Mouse (Mus musculus) liver, adult 2 months (tissue): Measurements from ENCODE around the gene Wars2.
A peak's percentile ranks its signal among the peaks of the same experiment; 100 is the strongest.

ENCODE experiments used
- CTCF ChIP-seq: fragments of 200-500 bp; IDR thresholded peaks from 2 replicates; pipeline ENCODE4 v1.5.1; 2011; ENCODE audit warnings: low read depth, low read length, control low read depth
- POLR2A ChIP-seq: fragments of 200-500 bp; IDR thresholded peaks from 2 replicates; pipeline ENCODE4 v1.6.1; 2011; ENCODE audit warnings: low read length, control low read depth; ENCODE audit not compliant: insufficient read depth; ENCODE audit errors: extremely low read depth

GRCm38 (mm10) chr3:99140940-99141854 lies at the start of gene Wars2:
- TF ChIP-seq POLR2A: peak; percentile 14; the same call in 1 of the 2 replicates
- TF ChIP-seq CTCF: no peak
